Mouse (Mus musculus): Measurements from ENCODE around the gene Nrn1. TPM values are rescaled to one million over a fixed set of nuclear protein-coding genes. Genes with fewer than 3 reads are reported as not detected.

Nrn1 gene
- polyA plus RNA-seq, 1 experiment, result 1.8 TPM

- Histone ChIP-seq H3K36me3 (ENCODE audit: control insufficient read depth, insufficient read depth, low read length) (no peaks in the 10 kb centered on the region), H3K4me3 (ENCODE audit: control insufficient read depth, low read depth, low read length) (peak overlapping the region; percentile 45), H3K27me3 (ENCODE audit: control insufficient read depth, insufficient read depth, low read length) (peaks cover 5% of the 10 kb centered on the region), H3K4me1 (ENCODE audit: control insufficient read depth, insufficient read depth, low read length) (peaks cover 10% of the 10 kb centered on the region), H3K27ac (ENCODE audit: control insufficient read depth, insufficient read depth, low read depth, low read length) (no peak overlapping the region)
- TF ChIP-seq CTCF (IDR thresholded peaks at IDR 0.05; ENCODE audit: control insufficient read depth, insufficient read depth, insufficient replicate concordance, low read depth, low read length) (no peak), POLR2A (IDR thresholded peaks at IDR 0.05; ENCODE audit: control insufficient read depth, low read depth, low read length) (no peak)
These were observed 791 bp downstream of the Nrn1 start for GRCm38 (mm10) chr13:36733989-36734690.

- no peak for TF ChIP-seq POLR2A (IDR thresholded peaks at IDR 0.05; ENCODE audit: control insufficient read depth, low read depth, low read length)
- TF ChIP-seq CTCF (IDR thresholded peaks at IDR 0.05; ENCODE audit: control insufficient read depth, insufficient read depth, insufficient replicate concordance, low read depth, low read length), result no peak
- no peak overlapping the region for H3K4me3 ChIP-seq (ENCODE audit: control insufficient read depth, low read depth, low read length)
- peaks cover 10% of the 10 kb centered on the region for H3K4me1 ChIP-seq (ENCODE audit: control insufficient read depth, insufficient read depth, low read length)
- H3K36me3 ChIP-seq (ENCODE audit: control insufficient read depth, insufficient read depth, low read length), result no peaks in the 10 kb centered on the region
- no peak overlapping the region for H3K27ac ChIP-seq (ENCODE audit: control insufficient read depth, insufficient read depth, low read depth, low read length)
- H3K27me3 ChIP-seq (ENCODE audit: control insufficient read depth, insufficient read depth, low read length), result peaks cover 5% of the 10 kb centered on the region
These were observed 1.4 kb downstream of the Nrn1 start for GRCm38 (mm10) chr13:36733566-36733965.

- peaks cover 5% of the 10 kb centered on the region for H3K27me3 ChIP-seq (ENCODE audit: control insufficient read depth, insufficient read depth, low read length)
- TF ChIP-seq POLR2A (IDR thresholded peaks at IDR 0.05; ENCODE audit: control insufficient read depth, low read depth, low read length), result no peak
- TF ChIP-seq CTCF (IDR thresholded peaks at IDR 0.05; ENCODE audit: control insufficient read depth, insufficient read depth, insufficient replicate concordance, low read depth, low read length), result no peak
- peaks cover 10% of the 10 kb centered on the region for H3K4me1 ChIP-seq (ENCODE audit: control insufficient read depth, insufficient read depth, low read length)
- H3K36me3 ChIP-seq (ENCODE audit: control insufficient read depth, insufficient read depth, low read length), result no peaks in the 10 kb centered on the region
- no peak overlapping the region for H3K4me3 ChIP-seq (ENCODE audit: control insufficient read depth, low read depth, low read length)
- no peak overlapping the region for H3K27ac ChIP-seq (ENCODE audit: control insufficient read depth, insufficient read depth, low read depth, low read length)
These were observed 1.9 kb downstream of the Nrn1 start for GRCm38 (mm10) chr13:36732891-36733490.

DNA sequence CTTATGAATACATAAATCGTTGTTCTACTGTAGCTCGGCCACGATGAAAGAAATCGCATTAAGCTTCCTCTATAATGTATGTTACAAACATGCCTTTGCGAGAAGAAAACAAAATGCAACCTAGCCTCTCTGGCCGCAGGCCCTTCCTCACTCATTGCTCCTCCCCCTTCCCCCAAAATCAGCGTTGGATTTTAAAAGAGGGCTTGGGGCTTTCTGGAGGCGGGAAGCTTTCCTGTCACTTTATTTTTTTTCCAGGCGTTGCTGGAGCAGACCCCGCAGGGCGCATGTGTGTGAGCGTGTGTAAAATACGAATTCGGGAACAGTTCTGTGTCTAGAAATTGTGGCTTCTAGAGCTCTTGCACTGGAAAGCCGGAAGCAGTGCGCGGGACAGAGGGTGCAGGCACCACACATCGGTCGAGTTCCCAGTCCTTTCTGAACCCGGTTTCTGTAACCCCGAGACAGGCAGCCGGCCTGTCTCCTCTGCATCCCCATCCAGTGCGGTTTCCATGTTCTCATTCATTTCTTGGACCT is 2.9 kb downstream of the Nrn1 start:
- TF ChIP-seq CTCF (IDR thresholded peaks at IDR 0.05; ENCODE audit: control insufficient read depth, insufficient read depth, insufficient replicate concordance, low read depth, low read length) (no peak), POLR2A (IDR thresholded peaks at IDR 0.05; ENCODE audit: control insufficient read depth, low read depth, low read length) (no peak)
- Histone ChIP-seq H3K27me3 (ENCODE audit: control insufficient read depth, insufficient read depth, low read length) (peaks cover 5% of the 10 kb centered on the region), H3K4me3 (ENCODE audit: control insufficient read depth, low read depth, low read length) (peak overlapping the region; percentile 31), H3K36me3 (ENCODE audit: control insufficient read depth, insufficient read depth, low read length) (no peaks in the 10 kb centered on the region), H3K4me1 (ENCODE audit: control insufficient read depth, insufficient read depth, low read length) (peaks cover 10% of the 10 kb centered on the region), H3K27ac (ENCODE audit: control insufficient read depth, insufficient read depth, low read depth, low read length) (no peak overlapping the region)

- Histone ChIP-seq H3K4me1 (ENCODE audit: control insufficient read depth, insufficient read depth, low read length) (peaks cover 15% of the 10 kb centered on the region), H3K27me3 (ENCODE audit: control insufficient read depth, insufficient read depth, low read length) (peaks cover 5% of the 10 kb centered on the region), H3K27ac (ENCODE audit: control insufficient read depth, insufficient read depth, low read depth, low read length) (no peak overlapping the region), H3K4me3 (ENCODE audit: control insufficient read depth, low read depth, low read length) (peak overlapping the region; percentile 63), H3K36me3 (ENCODE audit: control insufficient read depth, insufficient read depth, low read length) (no peaks in the 10 kb centered on the region)
- TF ChIP-seq CTCF (IDR thresholded peaks at IDR 0.05; ENCODE audit: control insufficient read depth, insufficient read depth, insufficient replicate concordance, low read depth, low read length) (no peak), POLR2A (IDR thresholded peaks at IDR 0.05; ENCODE audit: control insufficient read depth, low read depth, low read length) (no peak)
These were observed 3.7 kb downstream of the Nrn1 start for GRCm38 (mm10) chr13:36731016-36731930.

DNA sequence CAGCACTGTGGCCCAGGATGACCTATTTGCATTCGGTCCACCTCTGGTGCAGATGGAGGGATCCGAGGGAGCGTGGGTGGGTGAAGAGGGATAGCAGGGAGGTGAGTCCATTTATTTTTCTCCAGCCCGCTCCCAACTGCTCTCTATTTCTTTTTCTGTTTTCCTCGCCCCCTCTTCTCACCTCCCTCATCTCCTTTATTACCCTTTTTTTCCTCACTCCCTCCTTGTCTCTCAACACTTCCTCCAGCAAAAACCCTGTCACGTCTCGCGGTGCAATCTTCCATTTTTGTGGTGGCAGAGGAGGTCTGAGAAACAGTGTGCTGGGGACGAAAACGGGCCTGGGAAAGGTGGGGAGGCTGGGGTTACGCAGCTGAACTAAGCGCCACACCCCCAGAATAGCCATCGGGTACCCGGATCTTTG is 4.6 kb downstream of the Nrn1 start:
- TF ChIP-seq POLR2A (IDR thresholded peaks at IDR 0.05; ENCODE audit: control insufficient read depth, low read depth, low read length) (no peak), CTCF (IDR thresholded peaks at IDR 0.05; ENCODE audit: control insufficient read depth, insufficient read depth, insufficient replicate concordance, low read depth, low read length) (no peak)
- Histone ChIP-seq H3K4me3 (ENCODE audit: control insufficient read depth, low read depth, low read length) (no peak overlapping the region), H3K36me3 (ENCODE audit: control insufficient read depth, insufficient read depth, low read length) (no peaks in the 10 kb centered on the region), H3K4me1 (ENCODE audit: control insufficient read depth, insufficient read depth, low read length) (peaks cover 15% of the 10 kb centered on the region), H3K27me3 (ENCODE audit: control insufficient read depth, insufficient read depth, low read length) (peaks cover 7% of the 10 kb centered on the region), H3K27ac (ENCODE audit: control insufficient read depth, insufficient read depth, low read depth, low read length) (no peak overlapping the region; the same call in 1 of the 2 replicates)
